Mouse (Mus musculus): Measurements from ENCODE around the gene Gna11.

Gna11 gene

GRCm38 (mm10) chr10:81545161-81545747 lies at the start of gene Gna11:
TSS of gene Gna11 (minus strand) at chr10:81545190.
- peak; percentile 99 for DNase-seq (ENCODE audit: extremely low spot score)

GRCm38 (mm10) chr10:81593935-81594334 lies 48.9 kb upstream of the Gna11 start:
- DNase-seq (ENCODE audit: extremely low spot score): no peak

- no peak for DNase-seq (ENCODE audit: extremely low spot score)
Measured at GRCm38 (mm10) chr10:81593223-81593622, 48.2 kb upstream of the Gna11 start.

- DNase-seq (ENCODE audit: extremely low spot score): no peak
Measured at GRCm38 (mm10) chr10:81592631-81593030, 47.6 kb upstream of the Gna11 start.

- no peak for DNase-seq (ENCODE audit: extremely low spot score)
Measured at GRCm38 (mm10) chr10:81591846-81592245, 46.9 kb upstream of the Gna11 start.

- DNase-seq (ENCODE audit: extremely low spot score): no peak
Measured at GRCm38 (mm10) chr10:81588739-81589138, 43.7 kb upstream of the Gna11 start.

GRCm38 (mm10) chr10:81583347-81583746 lies 38.4 kb upstream of the Gna11 start:
- no peak for DNase-seq (ENCODE audit: extremely low spot score)

GRCm38 (mm10) chr10:81580441-81581070 lies 35.6 kb upstream of the Gna11 start:
- no peak for DNase-seq (ENCODE audit: extremely low spot score)

GRCm38 (mm10) chr10:81579967-81580366 lies 35.0 kb upstream of the Gna11 start:
- no peak for DNase-seq (ENCODE audit: extremely low spot score)

- DNase-seq (ENCODE audit: extremely low spot score): no peak
Measured at GRCm38 (mm10) chr10:81575695-81576094, 30.7 kb upstream of the Gna11 start.

GRCm38 (mm10) chr10:81575208-81575631 lies 30.2 kb upstream of the Gna11 start:
- no peak for DNase-seq (ENCODE audit: extremely low spot score)

- no peak for DNase-seq (ENCODE audit: extremely low spot score)
Measured at GRCm38 (mm10) chr10:81574081-81575056, 29.4 kb upstream of the Gna11 start, which contains the start of gene Tle2. TSS of gene Tle2 (plus strand) at chr10:81574561.

GRCm38 (mm10) chr10:81572975-81573374 lies 28.0 kb upstream of the Gna11 start:
- no peak for DNase-seq (ENCODE audit: extremely low spot score)

- no peak for DNase-seq (ENCODE audit: extremely low spot score)
Measured at GRCm38 (mm10) chr10:81572133-81572671, 27.2 kb upstream of the Gna11 start.

GRCm38 (mm10) chr10:81571501-81571876 lies 26.5 kb upstream of the Gna11 start:
- peak; percentile 98 for DNase-seq (ENCODE audit: extremely low spot score)

- DNase-seq (ENCODE audit: extremely low spot score): peak; percentile 97
Measured at GRCm38 (mm10) chr10:81570831-81571500, 26.0 kb upstream of the Gna11 start.

- no peak for DNase-seq (ENCODE audit: extremely low spot score)
Measured at GRCm38 (mm10) chr10:81570238-81570800, 25.3 kb upstream of the Gna11 start.

GRCm38 (mm10) chr10:81569507-81570237 lies 24.7 kb upstream of the Gna11 start:
- no peak for DNase-seq (ENCODE audit: extremely low spot score)

GRCm38 (mm10) chr10:81568381-81569191 lies 23.6 kb upstream of the Gna11 start:
- no peak for DNase-seq (ENCODE audit: extremely low spot score)
